In genomic region chr13:52116241-52116640, GRCm38 (mm10) we compare ENCODE assay signal across 13 mouse cellular contexts.
"Had no signal": no experiment of that assay in that cellular context is flagged by ENCODE, and none has a peak within 500 bp of the region (broad histone marks: within the 10 kb centered on the region; RNA-seq: fewer than 3 reads in every experiment).

No protein-coding gene starts in this region.

- H3K9ac ChIP-seq: liver, embryonic 13.5 days; liver, postnatal 0 days; midbrain, embryonic 15.5 days; neural tube, embryonic 12.5 days had no signal

- H3K4me1 ChIP-seq: liver, embryonic 13.5 days had no signal

- H3K27me3 ChIP-seq: liver, embryonic 13.5 days; midbrain, embryonic 15.5 days had no signal

- DNase-seq: kidney, adult 11 months; kidney, adult 9 months; kidney, postnatal 36 days; layer of hippocampus, adult 9-11 months; liver; liver, embryonic 13.5 days; liver, postnatal 0 days; lung, postnatal 14 days; right cerebral cortex, postnatal 14 days; thymus, postnatal 36 days had no signal

- H3K4me3 ChIP-seq: liver, embryonic 13.5 days; midbrain, embryonic 15.5 days; neural tube, embryonic 12.5 days had no signal

- H3K4me2 ChIP-seq: liver, embryonic 13.5 days; midbrain, embryonic 15.5 days; neural tube, embryonic 12.5 days had no signal

- H3K36me3 ChIP-seq: liver, embryonic 13.5 days; midbrain, embryonic 15.5 days; neural tube, embryonic 12.5 days had no signal

- H3K27ac ChIP-seq: kidney, postnatal 0 days; liver, embryonic 13.5 days; midbrain, embryonic 15.5 days; neural tube, embryonic 12.5 days had no signal

- ATAC-seq: liver, postnatal 0 days; midbrain, embryonic 15.5 days had no signal

- H3K9me3 ChIP-seq: liver, embryonic 13.5 days; midbrain, embryonic 15.5 days; neural tube, embryonic 12.5 days had no signal
